Mouse (Mus musculus): ENCODE measurements at regions not wholly inside any gene's neighbourhood (a gene's known extent, or its start where the extent isn't known, plus 50 kb on each side); places are given as distances from the start of the nearest gene placed in this dataset.
"Not testable (repeated sequence)": the region's sequence is repeated elsewhere in the genome, so short reads cannot be mapped to it uniquely, and the experiment has no call there.

GRCm38 (mm10) chr5:42884251-42884650, 348.7 kb upstream of the Cpeb2 start:
- DNase-seq (ENCODE audit: low spot score) = no peak
- Histone ChIP-seq H3K4me3 (ENCODE audit: low read length) (no peak overlapping the region), H3K9ac (replicated peaks; ENCODE audit: low read length) (no peak overlapping the region), H3K27me3 (ENCODE audit: insufficient read depth, low read length) (no peaks in the 10 kb centered on the region), H3K4me2 (ENCODE audit: low read depth, low read length) (no peak overlapping the region), H3K36me3 (ENCODE audit: insufficient read depth, low read length) (no peaks in the 10 kb centered on the region), H3K9me3 (ENCODE audit: low read length) (no peaks in the 10 kb centered on the region), H3K4me1 (ENCODE audit: insufficient read depth, low read length) (no peaks in the 10 kb centered on the region), H3K27ac (no peak overlapping the region)
- no peak for ATAC-seq
- TF ChIP-seq CTCF (IDR thresholded peaks at IDR 0.05; ENCODE audit: low read depth) = no peak
- 89% methylated on average over 1 of the region's 1 CpGs for WGBS

- Histone ChIP-seq H3K36me3 (ENCODE audit: insufficient read depth, low read length) (no peaks in the 10 kb centered on the region), H3K4me1 (ENCODE audit: insufficient read depth, low read length) (peaks cover 4% of the 10 kb centered on the region; the same call in 1 of the 2 replicates), H3K27me3 (ENCODE audit: insufficient read depth, low read length) (no peaks in the 10 kb centered on the region), H3K9me3 (ENCODE audit: low read length) (no peaks in the 10 kb centered on the region), H3K27ac (no peak overlapping the region), H3K4me3 (ENCODE audit: low read length) (no peak overlapping the region), H3K4me2 (ENCODE audit: low read depth, low read length) (0 out of 2 replicates have a peak overlapping the region, but pooled peaks have one; percentile 13), H3K9ac (replicated peaks; ENCODE audit: low read length) (no peak overlapping the region)
- 13% methylated on average over 2 of the region's 2 CpGs for WGBS
- peak; percentile 31; the same call in 1 of the 2 replicates for TF ChIP-seq CTCF (IDR thresholded peaks at IDR 0.05; ENCODE audit: low read depth)
- DNase-seq (ENCODE audit: low spot score) (peak; percentile 76), ATAC-seq (0 out of 2 replicates have a peak, but pooled peaks have one; percentile 56)
Observed at GRCm38 (mm10) chr5:42891890-42892289, 341.1 kb upstream of the Cpeb2 start.

DNA sequence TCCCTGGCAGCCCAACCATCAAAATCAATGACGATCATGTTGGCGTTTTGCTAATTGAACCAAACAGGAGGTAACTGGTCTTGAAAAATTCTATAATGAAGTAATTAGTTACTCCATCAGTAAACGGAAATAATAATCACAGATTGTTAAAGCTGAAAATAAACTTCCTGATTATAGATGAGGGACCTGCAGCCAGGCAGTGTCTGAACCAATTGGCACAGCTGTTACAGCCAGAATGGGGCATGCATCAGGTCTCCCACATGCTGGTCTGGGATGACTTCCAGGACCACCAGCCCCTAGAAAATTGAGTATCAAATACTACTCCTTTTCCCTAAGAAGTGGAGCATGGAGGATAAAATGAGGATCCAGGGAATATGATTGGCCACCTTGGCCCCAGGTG, 326.8 kb upstream of the Cpeb2 start:
- no peak for DNase-seq (ENCODE audit: low spot score)
- Histone ChIP-seq H3K27me3 (ENCODE audit: insufficient read depth, low read length) (no peaks in the 10 kb centered on the region), H3K4me2 (ENCODE audit: low read depth, low read length) (no peak overlapping the region), H3K4me3 (ENCODE audit: low read length) (no peak overlapping the region), H3K9me3 (ENCODE audit: low read length) (no peaks in the 10 kb centered on the region), H3K27ac (no peak overlapping the region), H3K4me1 (ENCODE audit: insufficient read depth, low read length) (no peaks in the 10 kb centered on the region), H3K36me3 (ENCODE audit: insufficient read depth, low read length) (no peaks in the 10 kb centered on the region), H3K9ac (replicated peaks; ENCODE audit: low read length) (no peak overlapping the region)
- WGBS = 51% methylated on average over 3 of the region's 3 CpGs
- ATAC-seq = no peak
- TF ChIP-seq CTCF (IDR thresholded peaks at IDR 0.05; ENCODE audit: low read depth) = no peak

DNA sequence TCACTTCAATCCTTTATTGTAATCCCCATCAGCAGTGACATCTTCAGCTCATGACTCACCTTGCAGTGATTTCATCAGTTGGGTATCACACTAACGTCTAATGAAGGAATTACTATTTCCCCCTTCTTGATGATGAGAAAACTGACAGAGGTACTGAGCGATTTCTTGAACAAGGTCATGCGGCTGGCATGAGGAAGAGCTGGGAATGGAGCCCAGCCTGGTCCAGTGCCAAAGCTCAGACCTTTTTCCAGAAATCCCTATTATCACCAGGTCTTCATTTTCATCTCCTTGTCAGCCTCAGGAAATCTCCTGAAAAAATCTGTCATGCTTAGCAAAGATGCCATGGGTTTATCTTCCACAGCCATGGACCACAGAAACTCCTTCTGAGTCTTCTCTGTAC, 313.6 kb upstream of the Cpeb2 start:
- Histone ChIP-seq H3K27ac (no peak overlapping the region), H3K4me3 (ENCODE audit: low read length) (no peak overlapping the region), H3K9me3 (ENCODE audit: low read length) (no peaks in the 10 kb centered on the region), H3K4me1 (ENCODE audit: insufficient read depth, low read length) (no peaks in the 10 kb centered on the region), H3K27me3 (ENCODE audit: insufficient read depth, low read length) (no peaks in the 10 kb centered on the region), H3K9ac (replicated peaks; ENCODE audit: low read length) (no peak overlapping the region), H3K4me2 (ENCODE audit: low read depth, low read length) (no peak overlapping the region), H3K36me3 (ENCODE audit: insufficient read depth, low read length) (no peaks in the 10 kb centered on the region)
- DNase-seq (ENCODE audit: low spot score) = peak; percentile 66
- TF ChIP-seq CTCF (IDR thresholded peaks at IDR 0.05; ENCODE audit: low read depth) = no peak
- 36% methylated on average over 3 of the region's 3 CpGs for WGBS
- ATAC-seq = no peak

DNA sequence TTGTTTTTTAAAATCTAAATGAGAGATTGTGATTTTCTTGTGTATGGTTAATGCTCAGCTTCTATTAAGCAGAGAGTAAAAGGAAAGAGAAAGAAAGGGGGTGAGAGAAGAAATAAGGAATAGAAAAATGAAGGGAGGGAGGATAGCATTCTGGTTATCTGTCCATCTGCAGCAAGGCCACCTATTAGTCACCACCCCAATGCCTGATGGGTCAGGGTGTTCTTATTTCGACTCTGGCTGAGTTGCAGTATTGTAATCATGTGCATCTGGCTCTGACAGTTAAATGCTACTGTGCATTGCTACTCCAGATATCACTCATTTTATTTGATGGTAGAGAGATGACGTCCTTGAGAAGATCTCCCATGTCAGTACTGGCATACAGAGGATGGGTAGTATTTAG, 300.9 kb upstream of the Cpeb2 start:
- ATAC-seq (no peak), DNase-seq (ENCODE audit: low spot score) (no peak)
- WGBS = 75% methylated on average over 2 of the region's 2 CpGs
- Histone ChIP-seq H3K4me3 (ENCODE audit: low read length) (no peak overlapping the region), H3K27ac (no peak overlapping the region), H3K36me3 (ENCODE audit: insufficient read depth, low read length) (no peaks in the 10 kb centered on the region), H3K27me3 (ENCODE audit: insufficient read depth, low read length) (no peaks in the 10 kb centered on the region), H3K4me1 (ENCODE audit: insufficient read depth, low read length) (no peaks in the 10 kb centered on the region), H3K4me2 (ENCODE audit: low read depth, low read length) (no peak overlapping the region), H3K9me3 (ENCODE audit: low read length) (no peaks in the 10 kb centered on the region), H3K9ac (replicated peaks; ENCODE audit: low read length) (no peak overlapping the region)
- no peak for TF ChIP-seq CTCF (IDR thresholded peaks at IDR 0.05; ENCODE audit: low read depth)

DNA sequence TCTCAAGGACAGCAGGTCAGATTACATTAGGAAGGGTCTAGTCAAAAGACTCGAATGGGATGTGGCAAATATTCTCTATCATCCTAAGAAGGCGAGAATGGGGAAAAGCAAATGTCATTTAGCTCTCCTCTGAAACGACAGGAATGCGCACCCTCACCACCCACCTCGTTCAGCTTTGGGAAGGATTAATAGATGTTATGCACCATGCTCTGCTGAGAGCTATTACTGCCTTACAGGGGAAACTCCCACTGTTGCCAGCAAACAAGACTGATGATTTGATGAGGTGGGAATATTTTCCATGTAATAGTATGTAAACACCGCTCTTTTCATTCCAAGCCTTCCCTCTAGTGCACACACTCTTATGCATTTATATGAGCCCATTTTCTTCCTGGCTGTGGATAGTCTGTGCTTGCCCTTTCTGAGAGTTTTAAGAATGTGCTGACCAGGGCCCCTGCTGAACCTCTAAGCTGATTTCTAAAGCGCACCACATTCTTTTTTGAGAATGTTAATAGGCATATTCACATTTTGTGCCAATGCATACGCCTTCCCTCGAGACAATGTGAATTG, 273.6 kb upstream of the Cpeb2 start:
- H3K9ac ChIP-seq (replicated peaks; ENCODE audit: low read length) = no peak overlapping the region
- DNase-seq (ENCODE audit: low spot score) = no peak
- H3K4me2 ChIP-seq (ENCODE audit: low read depth, low read length) = no peak overlapping the region
- H3K4me3 ChIP-seq (ENCODE audit: low read length) = no peak overlapping the region
- TF ChIP-seq CTCF (IDR thresholded peaks at IDR 0.05; ENCODE audit: low read depth) = no peak
- 43% methylated on average over 9 of the region's 9 CpGs for WGBS
- no peaks in the 10 kb centered on the region for H3K9me3 ChIP-seq (ENCODE audit: low read length)
- H3K27ac ChIP-seq = no peak overlapping the region
- H3K36me3 ChIP-seq (ENCODE audit: insufficient read depth, low read length) = no peaks in the 10 kb centered on the region
- no peaks in the 10 kb centered on the region for H3K4me1 ChIP-seq (ENCODE audit: insufficient read depth, low read length)
- no peaks in the 10 kb centered on the region for H3K27me3 ChIP-seq (ENCODE audit: insufficient read depth, low read length)
- no peak for ATAC-seq

GRCm38 (mm10) chr5:42966952-42967351, 266.0 kb upstream of the Cpeb2 start:
- H3K9me3 ChIP-seq (ENCODE audit: low read length); H3K4me3 ChIP-seq (ENCODE audit: low read length); H3K27me3 ChIP-seq (ENCODE audit: insufficient read depth, low read length); ATAC-seq; H3K27ac ChIP-seq; H3K9ac ChIP-seq (replicated peaks; ENCODE audit: low read length); H3K4me1 ChIP-seq (ENCODE audit: insufficient read depth, low read length); DNase-seq (ENCODE audit: low spot score); H3K4me2 ChIP-seq (ENCODE audit: low read depth, low read length); H3K36me3 ChIP-seq (ENCODE audit: insufficient read depth, low read length): not testable (repeated sequence)
- WGBS = 96% methylated on average over 2 of the region's 2 CpGs
